Mouse (Mus musculus): ENCODE measurements at regions not wholly inside any gene's neighbourhood (a gene's known extent, or its start where the extent isn't known, plus 50 kb on each side); places are given as distances from the start of the nearest gene placed in this dataset.

DNA sequence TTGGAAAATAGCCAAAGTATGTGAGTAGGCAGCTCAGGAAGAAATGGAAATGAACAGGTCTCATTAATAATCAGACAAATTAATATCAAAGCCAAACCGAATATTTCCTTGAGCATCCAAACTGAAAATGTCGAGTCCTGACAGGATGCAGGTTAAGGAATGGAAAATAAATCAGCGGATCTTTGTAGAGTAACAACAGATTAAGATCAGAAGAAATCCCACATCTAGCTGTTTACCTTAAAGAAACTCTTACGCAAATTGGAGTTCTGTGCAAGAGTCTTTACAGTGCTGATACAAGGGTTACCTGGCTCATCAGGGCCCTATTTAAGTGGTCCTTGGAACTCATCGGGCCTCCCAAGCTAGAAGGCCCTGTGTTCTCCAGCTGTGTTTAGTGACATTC, 92.0 kb downstream of the Gm19935 start:
- WGBS = 86% methylated on average over 5 of the region's 5 CpGs
- ATAC-seq = no peak
- H3K9ac ChIP-seq (ENCODE audit: low read depth, low read length) = no peak overlapping the region
- no peaks in the 10 kb centered on the region for H3K9me3 ChIP-seq (ENCODE audit: control insufficient read depth, low read length)
- H3K27me3 ChIP-seq (replicated peaks; ENCODE audit: control insufficient read depth, insufficient read depth, low read length) = no peaks in the 10 kb centered on the region
- H3K36me3 ChIP-seq (ENCODE audit: control insufficient read depth, insufficient read depth, low read length) = no peaks in the 10 kb centered on the region
- no peak overlapping the region for H3K4me3 ChIP-seq (ENCODE audit: low read length)
- no peak overlapping the region for H3K27ac ChIP-seq (ENCODE audit: low read depth, low read length)
- H3K4me1 ChIP-seq (ENCODE audit: control insufficient read depth, insufficient read depth, low read depth, low read length) = no peaks in the 10 kb centered on the region
- no peak overlapping the region for H3K4me2 ChIP-seq (ENCODE audit: low read length)

DNA sequence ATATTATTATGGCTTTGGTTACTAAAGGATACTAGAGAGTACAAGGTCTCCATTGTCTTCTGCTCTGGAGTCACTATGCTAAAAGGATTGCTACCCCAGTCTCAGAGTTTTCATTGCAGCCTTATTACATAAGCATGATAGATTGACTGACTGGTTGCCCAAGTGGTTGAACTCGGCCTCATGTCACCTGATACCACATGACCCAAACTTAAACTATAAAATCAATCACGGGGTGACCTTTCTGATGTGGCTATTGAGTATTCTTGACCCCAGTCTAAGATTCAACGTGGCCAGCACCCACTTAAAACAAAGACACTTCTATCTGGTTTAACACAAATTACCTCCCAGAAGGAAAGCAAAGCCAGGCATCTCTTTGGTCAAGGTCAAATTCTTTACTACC, 100.8 kb downstream of the Gm19935 start:
- H3K4me3 ChIP-seq (ENCODE audit: low read length) = no peak overlapping the region
- no peak for ATAC-seq
- H3K27ac ChIP-seq (ENCODE audit: low read depth, low read length) = no peak overlapping the region
- no peaks in the 10 kb centered on the region for H3K4me1 ChIP-seq (ENCODE audit: control insufficient read depth, insufficient read depth, low read depth, low read length)
- H3K9me3 ChIP-seq (ENCODE audit: control insufficient read depth, low read length) = no peaks in the 10 kb centered on the region
- H3K4me2 ChIP-seq (ENCODE audit: low read length) = no peak overlapping the region
- H3K9ac ChIP-seq (ENCODE audit: low read depth, low read length) = no peak overlapping the region
- H3K36me3 ChIP-seq (ENCODE audit: control insufficient read depth, insufficient read depth, low read length) = no peaks in the 10 kb centered on the region
- WGBS = 58% methylated on average over 3 of the region's 3 CpGs
- no peaks in the 10 kb centered on the region for H3K27me3 ChIP-seq (replicated peaks; ENCODE audit: control insufficient read depth, insufficient read depth, low read length)

DNA sequence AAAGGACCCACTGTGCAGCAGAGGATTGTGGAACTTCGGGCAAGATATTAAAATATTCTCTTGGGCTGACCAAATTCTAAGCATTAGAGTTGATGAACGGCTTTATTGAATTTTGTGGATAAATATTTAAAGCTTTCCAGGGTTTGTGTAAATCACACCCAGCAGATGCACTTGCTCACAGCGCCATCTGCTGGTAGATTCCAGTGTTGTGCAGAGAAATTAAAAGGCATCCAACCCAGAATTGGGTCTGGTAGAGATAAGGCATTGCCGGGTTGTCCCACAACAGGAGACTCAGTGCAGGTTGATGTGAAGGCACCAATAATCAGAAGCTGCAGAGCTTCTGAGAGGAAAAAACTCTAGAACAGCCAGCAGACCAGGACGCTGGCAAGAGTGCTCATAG, 108.7 kb downstream of the Gm19935 start:
- no peak overlapping the region for H3K4me3 ChIP-seq (ENCODE audit: low read length)
- peaks cover 2% of the 10 kb centered on the region; the same call in 1 of the 2 replicates for H3K4me1 ChIP-seq (ENCODE audit: control insufficient read depth, insufficient read depth, low read depth, low read length)
- H3K27ac ChIP-seq (ENCODE audit: low read depth, low read length) = no peak overlapping the region; the same call in 1 of the 2 replicates
- 15% methylated on average over 5 of the region's 5 CpGs for WGBS
- H3K27me3 ChIP-seq (replicated peaks; ENCODE audit: control insufficient read depth, insufficient read depth, low read length) = no peaks in the 10 kb centered on the region
- ATAC-seq = no peak
- H3K9me3 ChIP-seq (ENCODE audit: control insufficient read depth, low read length) = no peaks in the 10 kb centered on the region
- no peaks in the 10 kb centered on the region for H3K36me3 ChIP-seq (ENCODE audit: control insufficient read depth, insufficient read depth, low read length)
- H3K4me2 ChIP-seq (ENCODE audit: low read length) = no peak overlapping the region
- H3K9ac ChIP-seq (ENCODE audit: low read depth, low read length) = no peak overlapping the region

DNA sequence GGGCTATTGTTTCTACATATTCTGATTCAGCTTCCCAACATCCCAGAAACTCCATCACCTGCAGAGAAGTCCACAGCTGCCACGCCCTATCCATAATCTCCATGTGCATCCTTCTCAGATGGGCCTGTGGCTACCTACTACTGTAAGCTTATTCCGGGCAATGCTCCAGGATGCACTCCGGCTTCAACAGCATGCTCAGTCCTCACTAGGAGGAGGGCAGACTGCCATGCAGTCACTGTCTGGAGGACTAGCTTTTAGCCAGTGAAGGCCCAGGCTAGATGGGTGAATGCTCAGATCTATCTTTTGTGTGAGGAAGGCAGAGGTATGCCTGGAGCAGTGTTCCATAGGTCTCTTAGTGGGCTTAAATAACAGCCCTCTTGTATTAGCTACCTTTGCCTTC, 124.7 kb downstream of the Gm19935 start:
- no peak overlapping the region for H3K27ac ChIP-seq (ENCODE audit: low read depth, low read length)
- no peaks in the 10 kb centered on the region for H3K36me3 ChIP-seq (ENCODE audit: control insufficient read depth, insufficient read depth, low read length)
- H3K9me3 ChIP-seq (ENCODE audit: control insufficient read depth, low read length) = no peaks in the 10 kb centered on the region
- H3K27me3 ChIP-seq (replicated peaks; ENCODE audit: control insufficient read depth, insufficient read depth, low read length) = no peaks in the 10 kb centered on the region
- H3K9ac ChIP-seq (ENCODE audit: low read depth, low read length) = no peak overlapping the region
- no peak overlapping the region for H3K4me3 ChIP-seq (ENCODE audit: low read length)
- no peaks in the 10 kb centered on the region for H3K4me1 ChIP-seq (ENCODE audit: control insufficient read depth, insufficient read depth, low read depth, low read length)
- no peak overlapping the region for H3K4me2 ChIP-seq (ENCODE audit: low read length)
- ATAC-seq = no peak
- 90% methylated on average over 3 of the region's 3 CpGs for WGBS

DNA sequence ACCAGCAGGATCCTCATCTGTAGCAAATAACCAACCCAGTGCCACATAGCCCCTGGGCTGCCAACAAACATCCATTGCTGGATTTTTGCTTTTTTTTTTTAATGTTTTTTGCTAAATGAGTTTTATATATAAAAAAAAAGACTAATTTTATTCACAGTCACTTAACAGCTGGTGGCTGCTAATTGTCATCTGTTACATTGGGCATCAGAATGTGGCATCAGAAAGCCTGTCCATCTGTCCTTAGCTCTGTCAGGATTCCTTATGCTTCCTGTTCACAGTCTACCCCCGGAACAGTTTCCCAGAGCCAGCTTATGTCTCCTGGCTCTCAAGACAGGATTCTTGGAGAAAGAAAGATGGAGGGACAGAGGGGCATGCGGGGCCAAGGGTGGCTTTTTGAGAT, 132.1 kb downstream of the Gm19935 start:
- Histone ChIP-seq H3K9ac (ENCODE audit: low read depth, low read length) (no peak overlapping the region), H3K27ac (ENCODE audit: low read depth, low read length) (no peak overlapping the region), H3K4me1 (ENCODE audit: control insufficient read depth, insufficient read depth, low read depth, low read length) (no peaks in the 10 kb centered on the region), H3K27me3 (replicated peaks; ENCODE audit: control insufficient read depth, insufficient read depth, low read length) (no peaks in the 10 kb centered on the region), H3K4me3 (ENCODE audit: low read length) (no peak overlapping the region), H3K9me3 (ENCODE audit: control insufficient read depth, low read length) (no peaks in the 10 kb centered on the region), H3K36me3 (ENCODE audit: control insufficient read depth, insufficient read depth, low read length) (no peaks in the 10 kb centered on the region), H3K4me2 (ENCODE audit: low read length) (no peak overlapping the region)
- 84% methylated on average over 2 of the region's 2 CpGs for whole genome bisulfite sequencing
- no peak for ATAC-seq

DNA sequence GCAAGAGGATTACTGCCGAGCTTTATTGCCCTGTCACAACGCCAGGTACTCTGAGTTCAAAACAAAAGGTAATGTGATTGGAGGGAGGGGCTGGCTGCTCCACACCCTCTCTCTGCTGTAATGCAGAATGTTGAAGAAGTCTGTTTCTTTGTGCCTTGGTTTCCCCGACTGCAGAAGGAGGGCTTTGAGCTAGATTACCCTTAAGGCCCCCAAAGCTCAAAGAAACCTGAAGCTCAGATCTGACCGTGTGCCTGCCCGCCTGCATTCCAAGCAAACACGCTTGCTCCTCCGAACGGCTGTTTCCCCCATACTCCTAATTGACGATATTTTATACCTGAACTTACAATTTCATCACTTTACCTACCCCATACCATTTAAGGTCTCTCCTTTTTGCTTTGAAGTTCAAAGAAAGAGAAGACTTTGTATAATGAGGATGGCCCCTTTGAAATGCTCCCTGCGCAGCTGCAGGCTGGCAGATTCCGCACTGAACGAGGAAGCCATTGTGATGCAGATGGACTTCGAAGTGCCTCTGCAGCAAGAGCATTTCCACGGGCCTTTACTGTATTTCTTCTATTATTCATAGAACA, 146.6 kb downstream of the Gm19935 start:
- no peaks in the 10 kb centered on the region for H3K27me3 ChIP-seq (replicated peaks; ENCODE audit: control insufficient read depth, insufficient read depth, low read length)
- no peaks in the 10 kb centered on the region for H3K9me3 ChIP-seq (ENCODE audit: control insufficient read depth, low read length)
- peak overlapping the region; percentile 11 for H3K4me3 ChIP-seq (ENCODE audit: low read length)
- H3K27ac ChIP-seq (ENCODE audit: low read depth, low read length) = peak overlapping the region; percentile 63
- WGBS = 3% methylated on average over 14 of the region's 14 CpGs
- no peaks in the 10 kb centered on the region for H3K36me3 ChIP-seq (ENCODE audit: control insufficient read depth, insufficient read depth, low read length)
- peak; percentile 60 for ATAC-seq
- H3K9ac ChIP-seq (ENCODE audit: low read depth, low read length) = peak overlapping the region; percentile 25
- peaks cover 3% of the 10 kb centered on the region; the same call in 1 of the 2 replicates for H3K4me1 ChIP-seq (ENCODE audit: control insufficient read depth, insufficient read depth, low read depth, low read length)
- peak overlapping the region; percentile 60 for H3K4me2 ChIP-seq (ENCODE audit: low read length)

DNA sequence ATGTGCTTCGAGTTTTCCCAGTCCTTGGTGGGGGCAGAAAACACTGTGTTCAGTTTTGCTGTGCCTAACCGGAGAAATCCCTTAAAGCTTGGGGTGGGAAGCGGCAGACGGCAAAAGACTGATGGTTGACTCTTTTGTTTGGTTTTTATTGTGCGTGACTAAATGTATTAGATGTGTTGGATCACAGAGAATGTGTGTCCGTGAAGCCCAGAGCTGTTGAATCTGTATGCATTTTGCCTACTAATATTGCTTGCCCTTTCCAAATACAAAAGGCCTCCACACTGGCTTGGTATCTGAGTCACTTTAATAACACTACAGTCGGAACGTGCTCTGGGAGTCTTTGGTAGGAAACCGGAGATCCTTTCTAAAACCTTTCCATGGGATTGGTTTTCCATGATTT, 147.8 kb downstream of the Gm19935 start:
- H3K27me3 ChIP-seq (replicated peaks; ENCODE audit: control insufficient read depth, insufficient read depth, low read length) = no peaks in the 10 kb centered on the region
- H3K4me2 ChIP-seq (ENCODE audit: low read length) = no peak overlapping the region
- 23% methylated on average over 9 of the region's 9 CpGs for WGBS
- no peaks in the 10 kb centered on the region for H3K36me3 ChIP-seq (ENCODE audit: control insufficient read depth, insufficient read depth, low read length)
- no peak overlapping the region for H3K4me3 ChIP-seq (ENCODE audit: low read length)
- no peak overlapping the region for H3K27ac ChIP-seq (ENCODE audit: low read depth, low read length)
- H3K9ac ChIP-seq (ENCODE audit: low read depth, low read length) = no peak overlapping the region
- peaks cover 3% of the 10 kb centered on the region; the same call in 1 of the 2 replicates for H3K4me1 ChIP-seq (ENCODE audit: control insufficient read depth, insufficient read depth, low read depth, low read length)
- H3K9me3 ChIP-seq (ENCODE audit: control insufficient read depth, low read length) = no peaks in the 10 kb centered on the region
- ATAC-seq = no peak

DNA sequence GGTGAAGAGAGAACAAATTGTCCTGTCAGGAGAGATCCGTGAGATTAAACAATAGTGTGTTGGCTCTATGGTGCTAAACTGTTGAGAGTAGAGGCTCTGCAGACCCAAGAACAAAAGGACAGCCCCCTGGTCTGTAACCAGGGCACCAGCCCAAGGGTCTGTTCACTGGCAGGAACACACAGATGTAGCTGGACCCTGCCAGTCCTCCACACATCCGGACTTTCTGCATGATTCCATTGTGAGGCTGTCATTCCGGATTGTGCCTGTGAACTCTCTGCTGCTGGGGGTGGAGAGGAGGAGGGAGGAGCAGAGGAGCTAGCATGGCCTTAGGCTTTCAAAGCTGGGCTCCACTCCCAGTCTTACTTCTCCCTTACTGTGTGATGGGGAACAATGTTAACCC, 158.1 kb downstream of the Gm19935 start:
- H3K36me3 ChIP-seq (ENCODE audit: control insufficient read depth, insufficient read depth, low read length) = no peaks in the 10 kb centered on the region
- H3K27me3 ChIP-seq (replicated peaks; ENCODE audit: control insufficient read depth, insufficient read depth, low read length) = no peaks in the 10 kb centered on the region
- peaks cover 8% of the 10 kb centered on the region for H3K4me1 ChIP-seq (ENCODE audit: control insufficient read depth, insufficient read depth, low read depth, low read length)
- no peak overlapping the region for H3K27ac ChIP-seq (ENCODE audit: low read depth, low read length)
- no peak overlapping the region for H3K4me3 ChIP-seq (ENCODE audit: low read length)
- no peak overlapping the region for H3K9ac ChIP-seq (ENCODE audit: low read depth, low read length)
- H3K9me3 ChIP-seq (ENCODE audit: control insufficient read depth, low read length) = 0 out of 2 replicates have a peak, but pooled peaks cover 3% of the 10 kb centered on the region
- H3K4me2 ChIP-seq (ENCODE audit: low read length) = no peak overlapping the region
- peak; percentile 90 for ATAC-seq
- WGBS = 11% methylated on average over 3 of the region's 3 CpGs

DNA sequence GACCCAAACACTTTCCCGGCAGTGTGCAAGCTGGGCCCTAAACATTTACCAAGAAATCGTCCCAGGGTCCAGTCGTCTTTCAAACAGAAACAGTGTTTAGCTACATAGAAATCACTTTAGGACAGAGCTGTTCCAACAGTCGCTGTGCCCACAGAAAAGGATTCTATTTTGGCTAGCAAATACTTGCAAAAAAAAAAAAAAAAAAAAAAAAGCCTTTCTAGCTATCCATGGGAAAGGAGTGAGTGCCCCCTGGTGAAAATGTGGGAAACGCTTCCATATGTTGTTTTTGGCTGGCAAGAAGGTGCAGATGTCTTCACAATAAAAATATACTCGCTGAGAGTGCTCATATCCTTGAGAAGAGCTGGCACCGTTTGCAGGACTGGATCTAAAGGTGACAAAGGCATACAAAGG, 159.5 kb downstream of the Gm19935 start:
- 5% methylated on average over 7 of the region's 7 CpGs for WGBS
- peak; percentile 68 for ATAC-seq
- peak overlapping the region; percentile 38 for H3K4me2 ChIP-seq (ENCODE audit: low read length)
- peaks cover 8% of the 10 kb centered on the region for H3K4me1 ChIP-seq (ENCODE audit: control insufficient read depth, insufficient read depth, low read depth, low read length)
- peak overlapping the region; percentile 61 for H3K27ac ChIP-seq (ENCODE audit: low read depth, low read length)
- H3K4me3 ChIP-seq (ENCODE audit: low read length) = no peak overlapping the region
- H3K27me3 ChIP-seq (replicated peaks; ENCODE audit: control insufficient read depth, insufficient read depth, low read length) = no peaks in the 10 kb centered on the region
- 0 out of 2 replicates have a peak, but pooled peaks cover 3% of the 10 kb centered on the region for H3K9me3 ChIP-seq (ENCODE audit: control insufficient read depth, low read length)
- no peak overlapping the region for H3K9ac ChIP-seq (ENCODE audit: low read depth, low read length)
- H3K36me3 ChIP-seq (ENCODE audit: control insufficient read depth, insufficient read depth, low read length) = no peaks in the 10 kb centered on the region
